Mouse (Mus musculus): ENCODE measurements at regions not wholly inside any gene's neighbourhood (a gene's known extent, or its start where the extent isn't known, plus 50 kb on each side); places are given as distances from the start of the nearest gene placed in this dataset.

DNA sequence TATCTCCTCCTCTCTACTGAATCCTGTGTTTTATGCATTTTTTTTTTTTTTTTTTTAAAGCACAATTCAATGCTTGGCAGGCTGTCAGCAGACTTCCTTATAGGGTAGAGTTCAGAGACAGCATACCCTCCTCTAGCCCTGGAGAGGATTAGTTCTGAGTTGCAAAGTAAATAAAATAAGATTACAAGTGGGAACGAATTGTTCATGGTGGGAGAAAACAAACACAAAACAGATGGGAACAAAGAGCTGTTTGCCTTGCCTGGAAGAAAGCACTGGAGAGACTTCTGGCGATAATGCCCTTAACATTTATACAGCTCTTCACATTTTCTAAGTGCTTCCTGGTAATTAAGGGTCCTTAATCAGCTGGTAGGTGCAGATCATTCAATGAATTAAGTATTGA is 254.6 kb downstream of the Lmo7 start:
- TF ChIP-seq EP300 (IDR thresholded peaks at IDR 0.05; ENCODE audit: low read depth) (no peak), CTCF (IDR thresholded peaks at IDR 0.05; ENCODE audit: low read depth) (no peak)
